Mouse (Mus musculus) C2C12 (cell line): ENCODE data around the gene Far2.

Experiments used
- CEBPB ChIP-seq: IDR thresholded peaks from one replicate; pipeline ENCODE4 v1.6.1; 2011; ENCODE audit warnings: low read depth, mild to moderate bottlenecking, control low read depth, moderate library complexity
- CTCF ChIP-seq: IDR thresholded peaks from one replicate; pipeline ENCODE4 v1.5.1; 2011; ENCODE audit not compliant: control insufficient read depth, insufficient read depth, insufficient read length
- FOSL1 ChIP-seq: IDR thresholded peaks from one replicate; pipeline ENCODE4 v1.8.0; 2011; ENCODE audit warnings: mild to moderate bottlenecking, low read length; ENCODE audit not compliant: poor library complexity, insufficient read depth, severe bottlenecking
- MAX ChIP-seq: IDR thresholded peaks from one replicate; pipeline ENCODE4 v1.6.1; 2011; ENCODE audit warnings: mild to moderate bottlenecking, control low read depth
- USF1 ChIP-seq: IDR thresholded peaks from one replicate; pipeline ENCODE4 v1.6.1; 2011; ENCODE audit warnings: low read depth, mild to moderate bottlenecking, control low read depth, moderate library complexity

GRCm38 (mm10) chr6:148074211-148074864 is 27.3 kb downstream of the Far2 start:
- TF ChIP-seq CEBPB: no peak
- no peak for TF ChIP-seq CTCF
- no peak for TF ChIP-seq FOSL1
- no peak for TF ChIP-seq MAX
- no peak for TF ChIP-seq USF1
